Mouse (Mus musculus) naive thymus-derived CD4-positive, alpha-beta T cell, adult 2 months (primary cell): ENCODE results near the gene Xpnpep1.
A peak's percentile ranks its signal among the peaks of the same experiment; 100 is the strongest.

Experiments used
- DNase-seq: peaks from one replicate; pipeline ENCODE4 v3.0.0-alpha.2; 2011; ENCODE audit warnings: low read depth

Xpnpep1 gene

GRCm38 (mm10) chr19:53066531-53066930 lies 26.5 kb upstream of the Xpnpep1 start:
- DNase-seq, result no peak

- no peak for DNase-seq
These were observed 25.0 kb upstream of the Xpnpep1 start for GRCm38 (mm10) chr19:53064972-53065361.

GRCm38 (mm10) chr19:53064292-53064971 lies 24.4 kb upstream of the Xpnpep1 start:
- DNase-seq, result no peak

- DNase-seq, result no peak
These were observed 22.0 kb upstream of the Xpnpep1 start for GRCm38 (mm10) chr19:53062046-53062445.

GRCm38 (mm10) chr19:53059344-53060111 lies 19.5 kb upstream of the Xpnpep1 start:
- DNase-seq, result no peak

- no peak for DNase-seq
These were observed 18.8 kb upstream of the Xpnpep1 start for GRCm38 (mm10) chr19:53058726-53059334.

- no peak for DNase-seq
These were observed 18.1 kb upstream of the Xpnpep1 start for GRCm38 (mm10) chr19:53057980-53058725.

- no peak for DNase-seq
These were observed 13.3 kb upstream of the Xpnpep1 start for GRCm38 (mm10) chr19:53053355-53053754.

GRCm38 (mm10) chr19:53052031-53052670 lies 12.1 kb upstream of the Xpnpep1 start:
- no peak for DNase-seq

- no peak for DNase-seq
These were observed 11.4 kb upstream of the Xpnpep1 start for GRCm38 (mm10) chr19:53051288-53051985.

- peak; percentile 44 for DNase-seq
These were observed 10.1 kb upstream of the Xpnpep1 start for GRCm38 (mm10) chr19:53050100-53050499.

GRCm38 (mm10) chr19:53047208-53047607 lies 7.2 kb upstream of the Xpnpep1 start:
- no peak for DNase-seq

- no peak for DNase-seq
These were observed 3.6 kb upstream of the Xpnpep1 start for GRCm38 (mm10) chr19:53043423-53044125.

- DNase-seq, result no peak
These were observed 1.6 kb upstream of the Xpnpep1 start for GRCm38 (mm10) chr19:53041570-53041969.

- DNase-seq, result no peak
These were observed 1.1 kb upstream of the Xpnpep1 start for GRCm38 (mm10) chr19:53041133-53041510.

- DNase-seq, result peak; percentile 58
These were observed 924 bp downstream of the Xpnpep1 start for GRCm38 (mm10) chr19:53039090-53039489.

GRCm38 (mm10) chr19:53038435-53038938 lies 1.5 kb downstream of the Xpnpep1 start:
- DNase-seq, result peak; percentile 89

- no peak for DNase-seq
These were observed 2.0 kb downstream of the Xpnpep1 start for GRCm38 (mm10) chr19:53037925-53038419.

GRCm38 (mm10) chr19:53033159-53033943 lies 6.7 kb downstream of the Xpnpep1 start:
- no peak for DNase-seq
